In the genomic region with DNA sequence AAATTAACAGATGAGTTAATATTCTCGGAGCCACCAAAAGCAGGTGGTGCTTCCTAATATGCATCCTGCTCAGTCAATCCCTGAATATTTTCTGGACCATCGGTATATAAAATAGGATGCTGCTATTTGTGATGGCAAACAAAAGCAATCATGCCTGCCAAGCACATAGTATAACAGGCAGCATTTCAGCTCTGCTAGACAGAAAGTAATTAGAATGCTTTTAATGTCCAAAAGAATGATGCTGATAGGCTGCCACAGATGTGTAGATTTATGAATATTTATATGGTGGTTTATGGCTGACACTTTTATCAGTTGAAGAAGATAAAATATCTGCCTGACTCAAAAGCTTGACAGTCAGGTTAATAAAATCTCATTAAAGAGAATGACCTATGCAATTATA, we compare ENCODE assay signal across 28 mouse cellular contexts. TPM values are rescaled to one million over a fixed set of nuclear protein-coding genes. Genes with fewer than 3 reads are reported as not detected.
DNase-seq lines count a peak whose midpoint lies in the region; ATAC-seq lines count a peak whose summit lies in the region.
"Had no signal": no experiment of that assay in that cellular context is flagged by ENCODE, and none has a peak within 500 bp of the region (broad histone marks: within the 10 kb centered on the region; RNA-seq: fewer than 3 reads in every experiment).

No protein-coding gene starts in this region.

- H3K27ac ChIP-seq in forebrain, embryonic 15.5 days (replicated peaks): peak overlapping the region; percentile 57
- no peak overlapping the region for H3K27ac ChIP-seq in forebrain, embryonic 12.5 days
- H3K27ac ChIP-seq in midbrain, embryonic 12.5 days (replicated peaks): 0 out of 2 replicates have a peak overlapping the region, but pooled peaks have one; percentile 35
- H3K27ac ChIP-seq in midbrain, embryonic 11.5 days (ENCODE audit: low read depth, low read length): no peak overlapping the region
- H3K27ac ChIP-seq in forebrain, embryonic 16.5 days (ENCODE audit: low read length): no peak overlapping the region
- H3K27ac ChIP-seq in neural tube, embryonic 13.5 days (replicated peaks): peak overlapping the region; percentile 84
- no peak overlapping the region for H3K27ac ChIP-seq in kidney, embryonic 16.5 days (ENCODE audit: low read length)
- H3K27ac ChIP-seq: embryonic facial prominence, embryonic 12.5 days; liver, embryonic 14.5 days had no signal

- no peaks in the 10 kb centered on the region for H3K36me3 ChIP-seq in forebrain, embryonic 15.5 days
- no peaks in the 10 kb centered on the region for H3K36me3 ChIP-seq in forebrain, embryonic 12.5 days (replicated peaks)
- H3K36me3 ChIP-seq in midbrain, embryonic 12.5 days: no peaks in the 10 kb centered on the region
- no peaks in the 10 kb centered on the region for H3K36me3 ChIP-seq in midbrain, embryonic 11.5 days (ENCODE audit: control insufficient read depth, insufficient read depth, low read length)
- H3K36me3 ChIP-seq in forebrain, embryonic 16.5 days (ENCODE audit: control insufficient read depth, insufficient read depth): no peaks in the 10 kb centered on the region
- no peaks in the 10 kb centered on the region for H3K36me3 ChIP-seq in neural tube, embryonic 13.5 days
- H3K36me3 ChIP-seq in kidney, embryonic 16.5 days (ENCODE audit: insufficient read depth, low read length): no peaks in the 10 kb centered on the region
- H3K36me3 ChIP-seq: embryonic facial prominence, embryonic 12.5 days had no signal

- 0 out of 2 replicates have a peak, but pooled peaks have one; percentile 19 for ATAC-seq in forebrain, embryonic 15.5 days (replicated peaks)
- no peak for ATAC-seq in forebrain, embryonic 12.5 days (ENCODE audit: low FRiP score)
- no peak for ATAC-seq in midbrain, embryonic 12.5 days (ENCODE audit: low FRiP score, low read depth)
- ATAC-seq in midbrain, embryonic 11.5 days (ENCODE audit: low FRiP score): no peak
- ATAC-seq in forebrain, embryonic 16.5 days: 0 out of 2 replicates have a peak, but pooled peaks have one; percentile 4
- ATAC-seq in neural tube, embryonic 13.5 days (ENCODE audit: low read depth): peak; percentile 48
- ATAC-seq in kidney, embryonic 16.5 days (ENCODE audit: low FRiP score, low TSS enrichment): no peak
- ATAC-seq: intestine, embryonic 16.5 days; Patski had no signal

- H3K9ac ChIP-seq in forebrain, embryonic 15.5 days (replicated peaks): no peak overlapping the region
- no peak overlapping the region for H3K9ac ChIP-seq in forebrain, embryonic 12.5 days
- no peak overlapping the region for H3K9ac ChIP-seq in midbrain, embryonic 12.5 days (replicated peaks)
- no peak overlapping the region for H3K9ac ChIP-seq in midbrain, embryonic 11.5 days (ENCODE audit: low read length)
- no peak overlapping the region for H3K9ac ChIP-seq in forebrain, embryonic 16.5 days (replicated peaks; ENCODE audit: low read depth, low read length)
- H3K9ac ChIP-seq in neural tube, embryonic 13.5 days: peak overlapping the region; percentile 41; the same call in 1 of the 2 replicates
- no peak overlapping the region for H3K9ac ChIP-seq in kidney, embryonic 16.5 days (replicated peaks; ENCODE audit: low read length)
- H3K9ac ChIP-seq: embryonic facial prominence, embryonic 12.5 days; liver, embryonic 14.5 days; lung, embryonic 14.5 days had no signal

- peaks cover 12% of the 10 kb centered on the region for H3K27me3 ChIP-seq in forebrain, embryonic 15.5 days
- peaks cover 23% of the 10 kb centered on the region for H3K27me3 ChIP-seq in forebrain, embryonic 12.5 days
- peaks cover 32% of the 10 kb centered on the region for H3K27me3 ChIP-seq in midbrain, embryonic 12.5 days
- H3K27me3 ChIP-seq in midbrain, embryonic 11.5 days (ENCODE audit: control insufficient read depth, insufficient read depth, low read length): peaks cover 14% of the 10 kb centered on the region
- peaks cover 10% of the 10 kb centered on the region for H3K27me3 ChIP-seq in forebrain, embryonic 16.5 days (replicated peaks; ENCODE audit: control insufficient read depth, insufficient read depth, low read length)
- peaks cover 13% of the 10 kb centered on the region for H3K27me3 ChIP-seq in neural tube, embryonic 13.5 days
- peaks cover 23% of the 10 kb centered on the region for H3K27me3 ChIP-seq in kidney, embryonic 16.5 days (ENCODE audit: insufficient read depth, low read length)

- 30% methylated on average over 2 of the region's 2 CpGs for WGBS in forebrain, embryonic 15.5 days
- WGBS in forebrain, embryonic 12.5 days: 67% methylated on average over 2 of the region's 2 CpGs
- 68% methylated on average over 2 of the region's 2 CpGs for WGBS in midbrain, embryonic 12.5 days
- 84% methylated on average over 2 of the region's 2 CpGs for WGBS in midbrain, embryonic 11.5 days
- 28% methylated on average over 2 of the region's 2 CpGs for WGBS in forebrain, embryonic 16.5 days
- WGBS in neural tube, embryonic 13.5 days: 33% methylated on average over 2 of the region's 2 CpGs
- WGBS in kidney, embryonic 16.5 days: 88% methylated on average over 2 of the region's 2 CpGs

- DNase-seq in midbrain, embryonic 11.5 days (ENCODE audit: low spot score, missing footprints): no peak
- DNase-seq in left cerebral cortex, postnatal 36 days (ENCODE audit: low spot score in 2 of 2): no peak
- DNase-seq: adrenal gland, postnatal 10 days; cerebellum, adult 11 months; cerebellum, adult 9-10 months; gastrocnemius, postnatal 10 days; heart, postnatal 14 days; kidney, adult 8-10 months; kidney, postnatal 10 days; layer of hippocampus, adult 9-11 months; liver; lung, embryonic 14.5 days; lung, postnatal 14 days; right cerebral cortex, adult 18-20 months; spleen, adult 18-20 months; thymus, postnatal 14 days had no signal

- H3K4me1 ChIP-seq in forebrain, embryonic 15.5 days: peaks cover 25% of the 10 kb centered on the region
- H3K4me1 ChIP-seq in forebrain, embryonic 12.5 days: peaks cover 28% of the 10 kb centered on the region
- peaks cover 21% of the 10 kb centered on the region for H3K4me1 ChIP-seq in midbrain, embryonic 12.5 days
- peaks cover 10% of the 10 kb centered on the region for H3K4me1 ChIP-seq in midbrain, embryonic 11.5 days (ENCODE audit: control insufficient read depth, insufficient read depth, low read length)
- H3K4me1 ChIP-seq in forebrain, embryonic 16.5 days (replicated peaks; ENCODE audit: control insufficient read depth, insufficient read depth, low read length): peaks cover 20% of the 10 kb centered on the region
- H3K4me1 ChIP-seq in neural tube, embryonic 13.5 days (replicated peaks): peaks cover 49% of the 10 kb centered on the region
- peaks cover 16% of the 10 kb centered on the region; the same call in 1 of the 2 replicates for H3K4me1 ChIP-seq in kidney, embryonic 16.5 days (ENCODE audit: insufficient read depth, low read length)

- no peak overlapping the region for H3K4me2 ChIP-seq in forebrain, embryonic 15.5 days (replicated peaks)
- H3K4me2 ChIP-seq in forebrain, embryonic 12.5 days: no peak overlapping the region
- H3K4me2 ChIP-seq in midbrain, embryonic 12.5 days (replicated peaks): no peak overlapping the region
- H3K4me2 ChIP-seq in midbrain, embryonic 11.5 days: no peak overlapping the region
- H3K4me2 ChIP-seq in forebrain, embryonic 16.5 days (ENCODE audit: low read length): no peak overlapping the region
- peak overlapping the region; percentile 73 for H3K4me2 ChIP-seq in neural tube, embryonic 13.5 days
- H3K4me2 ChIP-seq in kidney, embryonic 16.5 days (replicated peaks; ENCODE audit: low read depth, low read length): no peak overlapping the region
- H3K4me2 ChIP-seq: embryonic facial prominence, embryonic 12.5 days; lung, embryonic 14.5 days had no signal

- no peaks in the 10 kb centered on the region for H3K9me3 ChIP-seq in forebrain, embryonic 15.5 days
- no peaks in the 10 kb centered on the region for H3K9me3 ChIP-seq in forebrain, embryonic 12.5 days
- no peaks in the 10 kb centered on the region for H3K9me3 ChIP-seq in midbrain, embryonic 12.5 days
- no peaks in the 10 kb centered on the region for H3K9me3 ChIP-seq in midbrain, embryonic 11.5 days (ENCODE audit: control insufficient read depth, low read length)
- H3K9me3 ChIP-seq in forebrain, embryonic 16.5 days (ENCODE audit: control insufficient read depth, low read length): no peaks in the 10 kb centered on the region
- H3K9me3 ChIP-seq in neural tube, embryonic 13.5 days: no peaks in the 10 kb centered on the region
- no peaks in the 10 kb centered on the region for H3K9me3 ChIP-seq in kidney, embryonic 16.5 days (ENCODE audit: low read length)
- H3K9me3 ChIP-seq: embryonic facial prominence, embryonic 12.5 days had no signal

- intact Hi-C loops in left cerebral cortex, postnatal 36 days (cut with DNase I): no loop called here

- H3K4me3 ChIP-seq in forebrain, embryonic 15.5 days: no peak overlapping the region
- H3K4me3 ChIP-seq in forebrain, embryonic 12.5 days (replicated peaks): no peak overlapping the region
- H3K4me3 ChIP-seq in midbrain, embryonic 12.5 days: no peak overlapping the region
- no peak overlapping the region for H3K4me3 ChIP-seq in midbrain, embryonic 11.5 days (ENCODE audit: low read depth, low read length)
- H3K4me3 ChIP-seq in forebrain, embryonic 16.5 days (replicated peaks; ENCODE audit: low read length): no peak overlapping the region
- no peak overlapping the region for H3K4me3 ChIP-seq in neural tube, embryonic 13.5 days
- H3K4me3 ChIP-seq in kidney, embryonic 16.5 days (ENCODE audit: low read length): no peak overlapping the region
- H3K4me3 ChIP-seq: embryonic facial prominence, embryonic 12.5 days; myocyte had no signal

RNA-seq across cellular contexts. Expression of gene Bend4, which starts 4.1 kb away (rescaled TPM):
- 7.4 and 7.8 TPM in 2 replicates for polyA plus RNA-seq in forebrain, embryonic 15.5 days (2015; fragmentation: Nextera tagmentation; extraction: Ambion mirVana)
- polyA plus RNA-seq in forebrain, embryonic 12.5 days (2016; fragmentation: Nextera tagmentation; extraction: Ambion mirVana): 7.8 and 8.7 TPM in 2 replicates
- polyA plus RNA-seq in midbrain, embryonic 12.5 days (2016; fragmentation: Nextera tagmentation; extraction: Ambion mirVana): 7.8 and 8.9 TPM in 2 replicates
- polyA plus RNA-seq in midbrain, embryonic 11.5 days (2014; fragmentation: Nextera tagmentation; extraction: Ambion mirVana): 10.8 and 11.3 TPM in 2 replicates
- polyA plus RNA-seq in forebrain, embryonic 16.5 days (2015; fragmentation: Nextera tagmentation; extraction: Ambion mirVana): 7.6 and 8.7 TPM in 2 replicates
- 12.1 TPM in 2 replicates for polyA plus RNA-seq in neural tube, embryonic 13.5 days (2015; fragmentation: Nextera tagmentation; extraction: Ambion mirVana)
- 6.0 and 7.0 TPM in 2 replicates for polyA plus RNA-seq in kidney, embryonic 16.5 days (2015; fragmentation: Nextera tagmentation; extraction: Ambion mirVana)
- total RNA-seq in left cerebral cortex, postnatal 36 days (2021): 1 to 10 TPM; 6.1 to 7.6 TPM
- total RNA-seq: MEL had no signal
- polyA plus RNA-seq: myocyte had no signal

Comparison
In these comparisons a context has a peak if more than half of its experiments do, and no peak if none do; other contexts are left out.
1. ATAC-seq: peak in forebrain, embryonic 15.5 days (single experiment), forebrain, embryonic 16.5 days (single experiment) and neural tube, embryonic 13.5 days (single experiment); none in forebrain, embryonic 12.5 days (single experiment), midbrain, embryonic 12.5 days (single experiment), midbrain, embryonic 11.5 days (single experiment) and kidney, embryonic 16.5 days (single experiment).
2. H3K27ac ChIP-seq: peak in forebrain, embryonic 15.5 days (single experiment), midbrain, embryonic 12.5 days (single experiment) and neural tube, embryonic 13.5 days (single experiment); none in forebrain, embryonic 12.5 days (single experiment), midbrain, embryonic 11.5 days (single experiment), forebrain, embryonic 16.5 days (single experiment) and kidney, embryonic 16.5 days (single experiment).